Mouse (Mus musculus) midbrain, embryonic 16.5 days (tissue): ENCODE measurements around the gene Grk3. TPM values are rescaled to one million over a fixed set of nuclear protein-coding genes. Genes with fewer than 3 reads are reported as not detected.

Source experiments
- ATAC-seq: fragments of 200-750 bp; cut with Nextera tagmentation; 2 replicates; pipeline ENCODE4 v1.8.0; 2017; ENCODE audit warnings: moderate TSS enrichment
- H3K27ac ChIP-seq: fragments of 300-500 bp; sonication (generic); 2 replicates; pipeline ENCODE4 v1.5.1; 2014; ENCODE audit warnings: mild to moderate bottlenecking, low read length, mixed read lengths
- H3K27me3 ChIP-seq: fragments of 300-500 bp; sonication (generic); 2 replicates; pipeline ENCODE4 v1.6.1; 2014; ENCODE audit warnings: low read depth, low read length, mixed read lengths; ENCODE audit not compliant: control insufficient read depth, insufficient read depth
- H3K36me3 ChIP-seq: fragments of 300-500 bp; sonication (generic); 2 replicates; pipeline ENCODE4 v1.6.1; 2014; ENCODE audit warnings: mild to moderate bottlenecking, low read length, moderate library complexity, mixed read lengths; ENCODE audit not compliant: control insufficient read depth, insufficient read depth
- H3K4me1 ChIP-seq: fragments of 300-500 bp; sonication (generic); 2 replicates; pipeline ENCODE4 v1.6.1; 2014; ENCODE audit warnings: mild to moderate bottlenecking, low read length, mixed read lengths; ENCODE audit not compliant: control insufficient read depth, insufficient read depth
- H3K4me2 ChIP-seq: fragments of 300-500 bp; sonication (generic); 2 replicates; pipeline ENCODE4 v1.6.1; 2014; ENCODE audit warnings: mild to moderate bottlenecking, low read length, mixed read lengths
- H3K4me3 ChIP-seq: fragments of 300-500 bp; sonication (generic); 2 replicates; pipeline ENCODE4 v1.5.1; 2014; ENCODE audit warnings: low read depth, mild to moderate bottlenecking, low read length, moderate library complexity, mixed read lengths
- H3K9ac ChIP-seq: fragments of 300-500 bp; sonication (generic); 2 replicates; pipeline ENCODE4 v1.6.1; 2014; ENCODE audit warnings: low read depth, low read length, mixed read lengths
- H3K9me3 ChIP-seq: fragments of 300-500 bp; sonication (generic); replicated peaks from 2 replicates; pipeline ENCODE4 v1.6.1; 2014; ENCODE audit warnings: mild to moderate bottlenecking, low read length, mixed read lengths; ENCODE audit not compliant: control insufficient read depth, poor library complexity, severe bottlenecking
- WGBS: fragments of 180-500 bp; shearing (Covaris S2); extraction: QIAGEN DNeasy Blood & Tissue Kit; methylation state at CpG from one replicate; pipeline ENCODE4 v1.1.7; 2014; 5-methylcytosine and 5-hydroxymethylcytosine counted together
- polyA plus RNA-seq: library from polyadenylated mRNA; unstranded; fragments of >200 nt; fragmentation: Nextera tagmentation; extraction: Ambion mirVana; gene quantifications from 2 replicates; pipeline ENCODE4 v1.2.1, GENCODE M21; 2015

The Grk3 gene
- polyA plus RNA-seq, 1 experiment from 2014 or later: 31.5 TPM

DNA sequence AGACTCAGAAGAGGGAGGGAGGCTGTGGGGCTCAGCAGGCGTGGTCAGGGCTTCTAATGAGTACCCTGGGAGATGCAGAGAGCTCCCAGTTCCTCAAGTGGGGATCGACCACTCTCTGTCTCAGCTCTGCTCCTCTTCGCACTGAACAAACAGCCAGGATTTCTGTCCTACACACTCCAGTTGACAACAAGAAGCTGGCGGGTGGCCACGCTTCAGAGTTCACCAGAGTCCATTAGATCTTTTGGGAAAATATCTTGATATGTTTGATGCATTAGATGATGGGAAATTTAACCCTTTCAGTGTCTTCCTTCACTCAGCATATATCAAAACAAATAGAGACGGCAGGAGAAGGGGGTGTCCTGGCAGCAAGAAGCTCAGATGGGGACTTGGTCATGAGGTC is 53.4 kb downstream of the Grk3 start:
- no peak overlapping the region for H3K4me2 ChIP-seq
- 76% methylated on average over 6 of the region's 6 CpGs for WGBS

DNA sequence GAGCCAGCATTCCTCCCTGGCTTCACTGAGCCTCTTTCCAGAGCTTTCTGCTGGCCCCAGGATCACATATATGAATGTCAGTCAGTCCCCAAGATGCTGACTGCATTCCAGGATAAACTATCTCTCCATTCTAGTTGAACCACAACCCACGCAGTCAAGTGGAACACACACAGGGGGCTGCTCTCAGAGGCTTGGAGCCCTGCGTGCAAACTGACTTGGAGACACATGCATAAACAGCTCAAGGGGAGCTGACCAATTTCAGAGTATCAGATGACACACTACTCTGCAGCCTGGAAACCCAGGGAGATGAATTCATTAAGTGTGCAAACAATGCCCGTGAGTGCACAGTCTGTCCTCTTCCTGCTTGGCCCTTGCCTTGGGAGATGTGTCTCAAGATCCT is 54.7 kb downstream of the Grk3 start:
- H3K9ac ChIP-seq: no peak overlapping the region

More for the DNA sequence above, 53.4 kb downstream of the Grk3 start:
- Histone ChIP-seq H3K4me1 (no peaks in the 10 kb centered on the region), H3K9ac (no peak overlapping the region), H3K9me3 (no peaks in the 10 kb centered on the region), H3K4me3 (no peak overlapping the region), H3K36me3 (no peaks in the 10 kb centered on the region), H3K27me3 (no peaks in the 10 kb centered on the region), H3K27ac (no peak overlapping the region)
- ATAC-seq: no peak

DNA sequence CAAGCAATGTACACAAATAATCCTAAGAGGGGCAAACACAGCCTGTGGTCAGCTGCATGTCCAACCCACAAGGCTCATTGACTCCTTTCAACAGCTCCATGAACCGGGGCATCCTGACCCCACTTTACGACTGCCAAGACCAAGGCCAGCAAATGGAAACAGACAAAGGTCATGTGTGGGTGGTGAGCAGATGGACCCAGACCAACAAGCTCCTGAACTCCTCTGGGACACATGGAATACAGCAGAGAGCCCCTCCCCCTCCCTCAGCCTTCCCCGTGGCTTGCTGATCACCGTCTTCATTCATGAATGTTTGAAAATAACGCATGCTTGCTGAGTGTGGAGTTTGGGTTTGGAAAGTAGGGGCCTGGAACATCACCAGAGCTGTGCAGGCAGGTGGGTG is 57.3 kb downstream of the Grk3 start:
- ATAC-seq: no peak
- Histone ChIP-seq H3K27ac (no peak overlapping the region), H3K27me3 (no peaks in the 10 kb centered on the region), H3K4me2 (no peak overlapping the region), H3K36me3 (peaks cover 3% of the 10 kb centered on the region; the same call in 1 of the 2 replicates), H3K4me1 (no peaks in the 10 kb centered on the region), H3K4me3 (no peak overlapping the region), H3K9ac (no peak overlapping the region), H3K9me3 (no peaks in the 10 kb centered on the region)
- WGBS: 57% methylated on average over 5 of the region's 5 CpGs

More for the DNA sequence above, 54.7 kb downstream of the Grk3 start:
- Histone ChIP-seq H3K4me3 (no peak overlapping the region), H3K4me1 (no peaks in the 10 kb centered on the region), H3K36me3 (no peaks in the 10 kb centered on the region), H3K27ac (no peak overlapping the region), H3K27me3 (no peaks in the 10 kb centered on the region), H3K4me2 (no peak overlapping the region), H3K9me3 (no peaks in the 10 kb centered on the region)
- ATAC-seq: no peak
- 6% methylated on average over 3 of the region's 3 CpGs for WGBS

DNA sequence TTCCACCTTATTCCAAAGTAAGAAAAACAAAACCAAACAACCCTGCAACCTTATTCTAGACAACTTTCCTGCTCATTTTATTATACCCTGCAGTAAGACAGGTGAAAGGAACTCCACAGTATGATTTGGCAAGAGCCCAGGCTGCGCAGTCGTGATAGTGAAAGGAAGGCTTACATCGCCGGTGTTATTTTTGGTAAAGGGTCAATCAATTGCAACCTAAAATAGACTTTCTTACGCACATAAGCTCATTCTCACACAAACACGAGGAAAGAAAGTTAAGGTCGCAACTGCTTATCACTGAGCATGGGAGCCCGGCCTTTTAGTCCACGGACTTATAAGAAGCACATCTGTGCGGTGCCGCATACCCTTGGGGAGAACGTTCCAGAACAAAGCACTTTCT is 58.8 kb downstream of the Grk3 start:
- ATAC-seq: no peak
- Histone ChIP-seq H3K27ac (no peak overlapping the region), H3K9me3 (no peaks in the 10 kb centered on the region), H3K4me3 (no peak overlapping the region), H3K4me1 (no peaks in the 10 kb centered on the region), H3K4me2 (no peak overlapping the region), H3K27me3 (no peaks in the 10 kb centered on the region), H3K9ac (no peak overlapping the region), H3K36me3 (peaks cover 3% of the 10 kb centered on the region; the same call in 1 of the 2 replicates)
- 82% methylated on average over 12 of the region's 12 CpGs for WGBS

GRCm38 (mm10) chr5:112956368-112956767 is 59.2 kb downstream of the Grk3 start:
- no peak overlapping the region for H3K4me2 ChIP-seq
- H3K27ac ChIP-seq: no peak overlapping the region
- H3K4me1 ChIP-seq: no peaks in the 10 kb centered on the region
- 78% methylated on average over 8 of the region's 8 CpGs for WGBS
- H3K9me3 ChIP-seq: no peaks in the 10 kb centered on the region
- no peak overlapping the region for H3K4me3 ChIP-seq
- H3K27me3 ChIP-seq: no peaks in the 10 kb centered on the region
- peaks cover 3% of the 10 kb centered on the region; the same call in 1 of the 2 replicates for H3K36me3 ChIP-seq
- H3K9ac ChIP-seq: no peak overlapping the region
- ATAC-seq: no peak

GRCm38 (mm10) chr5:112950847-112951246 is 64.7 kb downstream of the Grk3 start:
- Histone ChIP-seq H3K36me3 (peaks cover 3% of the 10 kb centered on the region; the same call in 1 of the 2 replicates), H3K4me3 (no peak overlapping the region), H3K9ac (no peak overlapping the region), H3K9me3 (no peaks in the 10 kb centered on the region), H3K4me2 (no peak overlapping the region), H3K27ac (no peak overlapping the region), H3K4me1 (no peaks in the 10 kb centered on the region), H3K27me3 (no peaks in the 10 kb centered on the region)
- ATAC-seq: no peak
- WGBS: 88% methylated on average over 3 of the region's 3 CpGs

DNA sequence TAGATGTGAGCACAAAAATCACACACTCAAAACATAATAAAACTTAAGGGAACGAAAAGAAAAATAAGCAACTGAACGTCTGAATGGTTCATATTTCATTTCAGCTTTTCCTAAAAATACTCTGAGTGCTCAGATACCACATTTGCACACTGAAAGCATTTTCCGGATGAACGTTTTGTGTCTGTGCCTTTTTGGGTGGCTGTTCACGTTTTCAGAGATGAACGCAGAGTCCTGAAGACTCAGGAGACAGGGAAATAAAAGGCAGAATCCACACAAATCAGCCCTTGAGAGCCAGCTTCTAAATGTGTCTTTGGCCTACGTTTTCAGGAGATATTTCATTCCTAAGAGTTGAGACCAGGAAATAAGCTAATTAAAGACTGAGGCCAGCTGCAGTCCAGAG is 69.7 kb downstream of the Grk3 start:
- peaks cover 5% of the 10 kb centered on the region for H3K36me3 ChIP-seq
- WGBS: 82% methylated on average over 7 of the region's 7 CpGs

GRCm38 (mm10) chr5:112942244-112942643 is 73.3 kb downstream of the Grk3 start:
- Histone ChIP-seq H3K9ac (0 out of 2 replicates have a peak overlapping the region, but pooled peaks have one; percentile 21), H3K27me3 (no peaks in the 10 kb centered on the region), H3K4me2 (no peak overlapping the region), H3K36me3 (peaks cover 5% of the 10 kb centered on the region), H3K27ac (peak overlapping the region; percentile 63; the same call in 1 of the 2 replicates), H3K4me3 (no peak overlapping the region), H3K9me3 (no peaks in the 10 kb centered on the region), H3K4me1 (peaks cover 3% of the 10 kb centered on the region; the same call in 1 of the 2 replicates)
- WGBS: 36% methylated on average over 7 of the region's 7 CpGs
- no peak for ATAC-seq

More for the DNA sequence above, 69.7 kb downstream of the Grk3 start:
- no peak overlapping the region for H3K4me3 ChIP-seq
- no peaks in the 10 kb centered on the region for H3K9me3 ChIP-seq
- no peaks in the 10 kb centered on the region for H3K27me3 ChIP-seq
- no peak overlapping the region for H3K9ac ChIP-seq
- ATAC-seq: no peak
- peaks cover 3% of the 10 kb centered on the region; the same call in 1 of the 2 replicates for H3K4me1 ChIP-seq
- no peak overlapping the region for H3K4me2 ChIP-seq
- no peak overlapping the region for H3K27ac ChIP-seq

DNA sequence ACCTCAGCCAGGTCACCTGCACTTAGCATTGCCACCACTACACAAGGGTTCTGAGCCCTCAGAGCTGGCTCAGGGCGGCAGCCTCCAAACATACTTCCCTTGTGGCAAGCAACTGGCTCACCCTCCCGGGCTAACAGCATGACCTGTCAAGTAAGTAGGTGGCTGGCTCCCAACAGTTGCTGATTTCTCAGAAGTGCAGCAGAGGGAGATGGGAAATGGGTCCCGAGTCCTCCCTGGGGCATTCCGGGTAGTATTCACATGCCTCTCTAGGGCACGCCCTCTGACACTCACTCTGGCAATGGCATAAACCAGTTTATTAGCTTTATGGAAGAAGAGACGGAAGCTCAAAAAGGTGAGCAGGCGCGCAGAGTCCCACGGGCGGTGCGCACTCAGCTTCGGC is 74.6 kb downstream of the Grk3 start:
- Histone ChIP-seq H3K27me3 (no peaks in the 10 kb centered on the region), H3K36me3 (peaks cover 5% of the 10 kb centered on the region), H3K9me3 (no peaks in the 10 kb centered on the region), H3K4me1 (peaks cover 3% of the 10 kb centered on the region; the same call in 1 of the 2 replicates), H3K27ac (no peak overlapping the region), H3K9ac (no peak overlapping the region), H3K4me2 (no peak overlapping the region), H3K4me3 (no peak overlapping the region)
- ATAC-seq: no peak
- 96% methylated on average over 12 of the region's 12 CpGs for WGBS
